Mouse (Mus musculus) forebrain, embryonic 14.5 days (tissue): Measurements from ENCODE around the gene Tfb1m. TPM values are rescaled to one million over a fixed set of nuclear protein-coding genes. Genes with fewer than 3 reads are reported as not detected.
A peak's percentile ranks its signal among the peaks of the same experiment; 100 is the strongest.

ENCODE experiments used
- ATAC-seq: fragments of 200-750 bp; cut with Nextera tagmentation; 2 replicates; pipeline ENCODE4 v1.8.0; 2017; ENCODE audit warnings: mild to moderate bottlenecking, moderate library complexity
- DNase-seq: peaks from one replicate; pipeline ENCODE4 v3.0.0-alpha.2; 2015; ENCODE audit warnings: low spot score
- H3K27ac ChIP-seq: fragments of 300-500 bp; sonication (generic); 2 replicates; pipeline ENCODE4 v1.5.1; 2014; ENCODE audit warnings: low read depth, mild to moderate bottlenecking, control low read depth, low read length, moderate library complexity
- H3K27me3 ChIP-seq: fragments of 300-500 bp; sonication (generic); replicated peaks from 2 replicates; pipeline ENCODE4 v1.6.1; 2014; ENCODE audit warnings: low read length, control low read depth, mixed read lengths; ENCODE audit not compliant: control insufficient read depth, insufficient read depth
- H3K36me3 ChIP-seq: fragments of 300-500 bp; sonication (generic); 2 replicates; pipeline ENCODE4 v1.6.1; 2014; ENCODE audit warnings: low read length, control low read depth; ENCODE audit not compliant: control insufficient read depth, insufficient read depth
- H3K4me1 ChIP-seq: fragments of 300-500 bp; sonication (generic); 2 replicates; pipeline ENCODE4 v1.6.1; 2014; ENCODE audit warnings: antibody characterized with exemption, low read length, control low read depth; ENCODE audit not compliant: control insufficient read depth, insufficient read depth
- H3K4me2 ChIP-seq: fragments of 300-500 bp; sonication (generic); 2 replicates; pipeline ENCODE4 v1.6.1; 2014; ENCODE audit warnings: mild to moderate bottlenecking, control low read depth, low read length
- H3K4me3 ChIP-seq: fragments of 300-500 bp; sonication (generic); 2 replicates; pipeline ENCODE4 v1.5.1; 2014; ENCODE audit warnings: low read depth, low read length, control low read depth
- H3K9ac ChIP-seq: fragments of 300-500 bp; sonication (generic); 2 replicates; pipeline ENCODE4 v1.6.1; 2014; ENCODE audit warnings: mild to moderate bottlenecking, low read length, control low read depth, moderate library complexity
- H3K9me3 ChIP-seq: fragments of 300-500 bp; sonication (generic); replicated peaks from 2 replicates; pipeline ENCODE4 v1.6.1; 2016; ENCODE audit warnings: low read length, control low read depth, mixed read lengths; ENCODE audit not compliant: control insufficient read depth
- WGBS: fragments of 180-500 bp; shearing (Covaris S2); extraction: QIAGEN DNeasy Blood & Tissue Kit; methylation state at CpG from one replicate; pipeline ENCODE4 v1.1.7; 2014; 5-methylcytosine and 5-hydroxymethylcytosine counted together
- polyA plus RNA-seq: library from polyadenylated mRNA; unstranded; fragments of >200 nt; fragmentation: Nextera tagmentation; extraction: Ambion mirVana; gene quantifications from 2 replicates; pipeline ENCODE4 v1.2.1, GENCODE M21; 2014

Tfb1m gene
- 14.7 and 16.0 TPM in 2 replicates for polyA plus RNA-seq

- H3K27me3 ChIP-seq = no peaks in the 10 kb centered on the region
- H3K36me3 ChIP-seq = no peaks in the 10 kb centered on the region
- H3K4me2 ChIP-seq = peak within 1 kb of the TSS; percentile 72
- H3K4me1 ChIP-seq = peaks cover 12% of the 10 kb centered on the region
- H3K4me3 ChIP-seq = peak within 1 kb of the TSS; percentile 55
- ATAC-seq (peak; percentile 99), DNase-seq (peak; percentile 100)
- under 1% methylated on average over 60 of the region's 60 CpGs for WGBS
- H3K9ac ChIP-seq = peak within 1 kb of the TSS; percentile 69
- H3K27ac ChIP-seq = peak within 1 kb of the TSS; percentile 87
- no peaks in the 10 kb centered on the region for H3K9me3 ChIP-seq
Observed at GRCm38 (mm10) chr17:3557331-3558311, at the start of gene Tfb1m. Gene Tfb1m (minus strand): TSS chr17:3557781.

DNA sequence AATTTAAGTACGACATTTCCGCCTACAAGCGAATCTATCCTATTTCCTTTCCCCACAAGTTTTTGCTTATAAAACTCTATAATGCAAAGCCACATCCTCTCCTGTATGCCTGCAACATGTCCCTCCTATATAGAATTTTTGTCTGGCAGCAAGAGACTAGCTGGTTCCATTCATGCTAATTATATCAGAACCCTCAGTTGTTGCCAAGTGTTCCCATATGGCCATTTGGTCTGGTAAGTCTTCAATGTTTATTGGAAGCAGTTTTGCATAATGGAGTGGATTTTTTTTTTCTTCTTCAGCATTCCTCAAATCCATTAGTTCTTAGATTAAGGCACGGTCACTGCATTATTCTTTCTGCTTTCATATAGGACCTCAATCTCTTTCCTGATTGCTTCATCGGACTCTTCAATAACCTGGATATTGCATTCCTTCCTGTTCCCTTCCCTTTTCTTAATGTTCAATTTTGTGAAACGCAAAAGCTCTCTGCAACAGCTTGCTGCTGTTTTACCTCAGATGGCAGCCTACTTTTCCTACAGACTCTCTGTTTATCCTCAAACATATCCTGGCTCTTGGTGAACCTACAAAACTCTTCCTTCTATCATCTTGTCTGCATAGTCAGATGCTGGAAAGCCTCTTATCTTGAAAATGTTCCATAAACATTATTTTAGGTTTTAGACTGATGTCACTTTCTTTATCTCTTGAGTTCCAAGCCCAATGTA, 45.5 kb upstream of the Tfb1m start:
- no peaks in the 10 kb centered on the region for H3K4me1 ChIP-seq
- DNase-seq (peak; percentile 79), ATAC-seq (no peak)
- H3K9ac ChIP-seq = no peak overlapping the region
- H3K4me3 ChIP-seq = no peak overlapping the region
- 85% methylated on average over 6 of the region's 6 CpGs for WGBS
- H3K9me3 ChIP-seq = no peaks in the 10 kb centered on the region
- H3K36me3 ChIP-seq = no peaks in the 10 kb centered on the region
- no peak overlapping the region for H3K4me2 ChIP-seq
- H3K27ac ChIP-seq = no peak overlapping the region
- no peaks in the 10 kb centered on the region for H3K27me3 ChIP-seq

- H3K9ac ChIP-seq = no peak overlapping the region
- H3K27me3 ChIP-seq = no peaks in the 10 kb centered on the region
- no peaks in the 10 kb centered on the region for H3K9me3 ChIP-seq
- H3K27ac ChIP-seq = no peak overlapping the region
- H3K4me1 ChIP-seq = no peaks in the 10 kb centered on the region
- H3K4me2 ChIP-seq = no peak overlapping the region
- H3K36me3 ChIP-seq = no peaks in the 10 kb centered on the region
- ATAC-seq (no peak), DNase-seq (no peak)
- WGBS = 72% methylated on average over 1 of the region's 1 CpGs
- H3K4me3 ChIP-seq = no peak overlapping the region
Observed at GRCm38 (mm10) chr17:3598393-3598792, 40.8 kb upstream of the Tfb1m start.

DNA sequence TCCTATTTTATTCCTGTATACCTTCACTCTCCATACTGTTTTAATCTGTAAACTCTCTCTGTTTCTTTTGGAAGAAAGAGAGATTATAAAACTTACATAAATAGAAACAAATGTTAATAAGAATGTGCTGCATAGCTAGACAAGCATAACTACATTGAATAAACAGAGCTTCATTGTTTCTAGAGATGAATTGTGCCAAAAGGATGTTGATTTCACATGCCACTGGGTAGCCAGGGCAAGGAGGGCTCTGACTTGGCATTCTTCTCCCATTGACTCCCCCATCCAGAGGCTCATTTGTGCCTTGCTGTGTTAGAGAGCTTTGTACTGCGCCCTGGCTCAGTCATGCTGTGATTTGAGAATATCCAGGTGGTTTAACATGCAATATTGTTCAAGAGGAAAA, 40.3 kb upstream of the Tfb1m start:
- WGBS = 67% methylated on average over 1 of the region's 1 CpGs
- ATAC-seq = no peak
- H3K9me3 ChIP-seq = no peaks in the 10 kb centered on the region

GRCm38 (mm10) chr17:3597130-3597529, 39.5 kb upstream of the Tfb1m start:
- no peaks in the 10 kb centered on the region for H3K36me3 ChIP-seq
- no peaks in the 10 kb centered on the region for H3K4me1 ChIP-seq
- H3K27ac ChIP-seq = no peak overlapping the region
- no peaks in the 10 kb centered on the region for H3K9me3 ChIP-seq
- H3K4me3 ChIP-seq = no peak overlapping the region
- 95% methylated on average over 1 of the region's 1 CpGs for WGBS
- ATAC-seq (no peak), DNase-seq (no peak)
- H3K4me2 ChIP-seq = no peak overlapping the region
- no peak overlapping the region for H3K9ac ChIP-seq
- no peaks in the 10 kb centered on the region for H3K27me3 ChIP-seq

More for the DNA sequence above, 40.3 kb upstream of the Tfb1m start:
- H3K4me1 ChIP-seq = no peaks in the 10 kb centered on the region
- no peak overlapping the region for H3K4me2 ChIP-seq
- no peak overlapping the region for H3K9ac ChIP-seq
- no peaks in the 10 kb centered on the region for H3K27me3 ChIP-seq
- no peak for DNase-seq
- no peak overlapping the region for H3K27ac ChIP-seq
- no peaks in the 10 kb centered on the region for H3K36me3 ChIP-seq
- no peak overlapping the region for H3K4me3 ChIP-seq

DNA sequence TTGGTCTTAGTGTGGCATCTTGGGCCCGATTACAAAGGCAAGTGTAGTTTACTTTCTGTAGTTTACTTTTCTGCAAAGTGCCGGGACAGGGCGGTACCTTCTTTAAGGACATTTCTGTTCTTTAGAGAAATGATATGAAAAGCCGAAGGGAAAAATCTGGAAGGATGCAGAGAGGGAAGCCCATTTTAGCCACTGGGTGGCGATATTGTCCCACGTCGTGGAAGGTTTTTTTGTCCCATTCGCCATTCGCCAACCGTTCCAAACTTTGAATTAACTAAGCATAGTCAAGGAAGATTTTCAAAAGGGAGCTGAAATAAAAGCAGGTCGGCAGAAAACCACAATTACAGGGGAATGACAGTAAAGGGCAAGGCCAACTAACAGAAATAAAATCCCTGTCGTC, 13.3 kb upstream of the Tfb1m start:
- H3K9ac ChIP-seq = no peak overlapping the region
- H3K4me3 ChIP-seq = no peak overlapping the region
- ATAC-seq = no peak
- no peaks in the 10 kb centered on the region for H3K9me3 ChIP-seq
- no peaks in the 10 kb centered on the region for H3K4me1 ChIP-seq
- H3K27me3 ChIP-seq = no peaks in the 10 kb centered on the region
- peak; percentile 91 for DNase-seq
- 6% methylated on average over 12 of the region's 12 CpGs for WGBS
- H3K27ac ChIP-seq = no peak overlapping the region
- no peaks in the 10 kb centered on the region for H3K36me3 ChIP-seq
- H3K4me2 ChIP-seq = no peak overlapping the region

DNA sequence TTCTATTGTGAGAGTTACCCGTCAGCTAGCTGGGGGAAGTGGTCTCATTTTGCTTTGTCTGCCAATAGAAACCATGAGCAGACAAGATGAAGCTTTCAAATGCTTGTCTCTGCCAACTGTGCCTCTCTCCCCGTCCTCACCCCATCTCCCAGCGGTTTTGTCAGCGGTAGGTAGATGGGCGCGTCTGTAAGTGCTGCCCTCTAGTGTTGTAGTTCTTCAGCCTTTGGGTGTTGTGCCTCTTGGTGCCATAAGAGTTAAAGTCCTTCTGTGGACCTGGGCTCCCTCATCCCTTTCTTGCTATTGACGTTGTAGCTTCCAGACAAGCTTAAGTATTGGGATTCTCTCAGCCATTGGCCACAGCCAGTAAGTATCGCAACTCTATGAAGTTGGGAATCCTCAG, 4.8 kb upstream of the Tfb1m start:
- Histone ChIP-seq H3K27ac (no peak overlapping the region), H3K4me1 (peaks cover 7% of the 10 kb centered on the region), H3K36me3 (no peaks in the 10 kb centered on the region), H3K27me3 (no peaks in the 10 kb centered on the region), H3K9me3 (no peaks in the 10 kb centered on the region), H3K4me3 (no peak overlapping the region), H3K9ac (no peak overlapping the region), H3K4me2 (no peak overlapping the region)
- 70% methylated on average over 8 of the region's 8 CpGs for WGBS
- ATAC-seq = no peak
- no peak for DNase-seq

GRCm38 (mm10) chr17:3560534-3560933, 3.0 kb upstream of the Tfb1m start:
- peak; percentile 44 for DNase-seq
- no peak overlapping the region for H3K4me2 ChIP-seq
- H3K9me3 ChIP-seq = no peaks in the 10 kb centered on the region
- ATAC-seq = no peak
- H3K9ac ChIP-seq = no peak overlapping the region
- no peaks in the 10 kb centered on the region for H3K27me3 ChIP-seq
- no peak overlapping the region for H3K27ac ChIP-seq
- 74% methylated on average over 3 of the region's 3 CpGs for WGBS
- H3K4me1 ChIP-seq = peaks cover 12% of the 10 kb centered on the region
- H3K4me3 ChIP-seq = no peak overlapping the region
- no peaks in the 10 kb centered on the region for H3K36me3 ChIP-seq
